Mouse (Mus musculus): Measurements from ENCODE around the gene Cyp2a22.
"Not testable (repeated sequence)": the region's sequence is repeated elsewhere in the genome, so short reads cannot be mapped to it uniquely, and the experiment has no call there.

Gene Cyp2a22

DNA sequence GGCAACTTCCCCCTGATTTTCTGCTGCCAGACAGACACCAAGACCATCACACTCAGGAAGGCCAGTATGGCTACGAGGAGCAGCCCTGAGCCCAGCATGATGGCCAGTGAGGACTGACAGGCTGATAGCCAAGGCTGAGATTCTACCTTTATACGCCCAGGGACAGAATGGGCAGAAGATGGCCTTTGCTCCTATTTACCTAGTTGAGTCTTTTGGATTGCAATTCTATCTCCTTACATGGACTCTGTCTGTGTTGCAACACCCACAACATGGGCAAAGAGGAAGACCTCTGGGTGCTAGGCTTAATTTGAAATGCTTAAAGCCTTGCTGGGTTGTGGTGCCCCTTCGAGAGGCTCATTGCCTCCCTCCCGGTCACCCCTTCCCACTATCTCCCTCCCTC lies at the start of gene Cyp2a22:
TSS of gene Cyp2a22 (minus strand) at position 123 of the 400 bp plus-strand sequence.
- no peak for DNase-seq (ENCODE audit: low spot score in 2 of 2)

DNA sequence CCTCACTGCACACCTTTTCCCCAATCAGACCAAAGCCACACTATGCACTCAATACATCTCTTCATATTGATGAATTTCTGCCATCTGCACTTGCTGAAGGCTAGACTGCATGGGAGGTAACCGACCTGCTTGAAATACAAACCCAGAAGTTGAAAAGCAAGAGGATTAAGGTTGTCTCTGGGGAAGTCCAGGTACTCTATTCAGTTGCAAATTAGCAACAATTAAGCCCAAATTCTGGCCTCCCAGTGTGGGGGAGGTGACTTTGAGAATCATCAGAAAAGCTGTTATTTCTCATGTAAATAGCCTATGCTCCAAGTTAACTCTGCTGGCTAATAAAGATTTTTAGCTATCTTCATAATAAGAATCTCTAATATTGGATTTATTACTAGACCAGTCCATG lies 44.0 kb upstream of the Cyp2a22 start:
- DNase-seq (ENCODE audit: low spot score in 2 of 2), result not testable (repeated sequence)

DNA sequence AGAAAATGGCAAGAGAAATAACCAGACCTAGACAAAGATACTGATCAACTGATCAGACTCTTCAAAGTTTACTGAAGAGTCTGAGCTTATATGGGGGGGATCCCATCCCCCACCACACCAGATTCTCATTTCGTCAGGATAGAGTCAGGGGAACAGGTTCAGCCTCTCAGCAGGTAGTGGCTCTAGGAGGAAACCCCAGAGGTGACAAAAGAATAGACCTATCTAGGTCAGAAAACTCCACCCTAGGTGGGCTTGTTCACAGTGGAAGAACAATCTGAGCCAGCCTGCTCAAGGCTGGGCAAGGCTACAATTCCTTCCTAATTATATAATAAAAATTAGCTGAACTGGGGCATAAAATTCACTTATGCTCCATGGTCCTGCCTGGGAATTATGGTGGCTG lies 43.4 kb upstream of the Cyp2a22 start:
- no peak for DNase-seq (ENCODE audit: low spot score in 2 of 2)

DNA sequence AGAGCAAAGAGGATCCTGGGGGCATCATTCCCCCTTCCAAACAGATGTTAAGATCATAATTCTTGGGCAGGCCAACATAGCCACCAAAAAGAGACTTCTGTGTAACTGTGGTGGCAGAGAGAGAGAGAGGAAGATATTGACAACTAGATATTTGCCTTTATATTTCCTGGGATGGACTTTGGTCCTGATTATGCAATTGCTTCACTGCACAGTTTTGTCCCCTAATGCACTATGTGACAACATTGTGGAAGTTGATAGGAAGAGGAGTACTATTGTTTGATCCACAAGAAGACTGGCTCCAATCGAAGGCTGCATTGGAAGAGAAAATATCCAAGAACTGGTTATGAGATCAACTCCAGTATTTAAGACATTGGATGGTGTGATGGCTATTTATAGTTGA lies 42.8 kb upstream of the Cyp2a22 start:
- not testable (repeated sequence) for DNase-seq (ENCODE audit: low spot score in 2 of 2)

DNA sequence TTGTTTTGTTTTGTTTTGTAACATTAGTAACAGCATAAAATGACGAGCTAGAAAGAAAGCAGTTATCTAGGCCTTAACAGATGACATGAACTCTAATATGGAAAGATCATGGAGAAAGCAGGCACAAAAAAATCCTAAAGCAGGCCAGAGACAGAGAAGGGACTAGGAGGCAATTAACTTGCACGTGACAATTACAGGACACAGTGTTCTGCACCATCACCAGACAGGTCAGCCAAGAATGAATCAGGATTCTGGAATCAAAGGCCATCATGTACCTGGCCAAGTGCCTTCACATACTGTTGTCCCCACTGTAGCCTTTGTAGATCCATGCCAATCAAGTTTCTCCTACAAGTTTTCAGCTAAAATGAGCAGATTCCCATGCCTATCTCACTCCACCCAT lies 42.3 kb upstream of the Cyp2a22 start:
- not testable (repeated sequence) for DNase-seq (ENCODE audit: low spot score in 2 of 2)

DNA sequence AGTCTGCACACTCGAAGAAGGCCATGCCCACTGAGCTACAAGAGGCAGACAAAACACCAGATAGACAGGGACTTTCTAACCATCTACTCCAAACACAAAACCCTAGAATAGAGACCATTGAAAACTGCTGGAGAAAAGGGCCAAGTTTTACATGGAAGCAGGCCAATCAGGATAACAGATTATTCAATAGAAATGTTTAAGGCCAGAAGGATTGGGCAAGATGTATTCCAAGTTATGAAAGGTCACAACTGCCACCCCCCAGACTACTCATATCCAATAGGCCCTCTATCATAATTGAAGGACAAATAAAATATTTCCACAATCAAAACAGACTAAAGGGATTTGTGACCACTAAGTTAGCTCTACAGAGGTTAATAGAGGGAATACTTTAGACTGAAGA lies 23.2 kb upstream of the Cyp2a22 start:
- not testable (repeated sequence) for DNase-seq (ENCODE audit: low spot score in 2 of 2)

DNA sequence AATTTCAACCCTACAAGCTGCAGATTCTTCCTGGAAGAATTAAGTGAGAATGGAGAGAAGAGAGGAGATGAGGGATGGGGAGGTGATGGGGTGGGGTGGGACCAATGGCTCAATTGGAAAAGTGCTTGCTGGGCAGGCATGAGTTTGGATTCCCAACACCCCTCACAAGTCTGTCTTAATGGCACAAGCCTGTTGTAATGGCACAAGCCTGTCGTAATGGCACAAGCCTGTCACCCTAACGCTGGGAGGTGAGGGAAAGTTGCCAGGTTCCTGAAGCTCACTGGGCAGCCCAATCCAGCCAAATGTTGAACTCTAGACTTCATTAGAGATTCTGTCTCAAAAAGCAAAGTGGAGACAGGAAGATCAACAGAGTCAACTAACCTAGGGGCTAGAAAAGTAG lies 14.1 kb upstream of the Cyp2a22 start:
- DNase-seq (ENCODE audit: low spot score in 2 of 2), result not testable (repeated sequence)

DNA sequence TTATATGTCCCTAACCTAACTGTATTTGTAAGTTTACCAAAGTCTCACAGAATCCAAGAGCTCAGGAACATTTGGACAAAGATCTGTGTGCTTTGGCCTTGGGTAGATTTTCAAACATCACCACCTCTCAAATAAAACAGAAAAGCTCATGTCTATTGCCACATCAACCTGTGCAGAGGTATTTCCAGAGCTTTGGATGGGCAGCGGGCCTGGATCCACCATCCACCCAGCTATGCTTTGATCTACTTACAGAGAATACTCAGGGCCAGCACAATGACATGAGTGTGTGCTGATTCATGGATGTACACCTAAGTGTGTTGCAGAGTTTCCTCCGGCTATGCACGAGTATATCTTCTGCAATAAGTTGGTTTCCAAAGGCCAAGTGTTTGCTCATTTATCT lies 13.5 kb upstream of the Cyp2a22 start:
- DNase-seq (ENCODE audit: low spot score in 2 of 2), result not testable (repeated sequence)

DNA sequence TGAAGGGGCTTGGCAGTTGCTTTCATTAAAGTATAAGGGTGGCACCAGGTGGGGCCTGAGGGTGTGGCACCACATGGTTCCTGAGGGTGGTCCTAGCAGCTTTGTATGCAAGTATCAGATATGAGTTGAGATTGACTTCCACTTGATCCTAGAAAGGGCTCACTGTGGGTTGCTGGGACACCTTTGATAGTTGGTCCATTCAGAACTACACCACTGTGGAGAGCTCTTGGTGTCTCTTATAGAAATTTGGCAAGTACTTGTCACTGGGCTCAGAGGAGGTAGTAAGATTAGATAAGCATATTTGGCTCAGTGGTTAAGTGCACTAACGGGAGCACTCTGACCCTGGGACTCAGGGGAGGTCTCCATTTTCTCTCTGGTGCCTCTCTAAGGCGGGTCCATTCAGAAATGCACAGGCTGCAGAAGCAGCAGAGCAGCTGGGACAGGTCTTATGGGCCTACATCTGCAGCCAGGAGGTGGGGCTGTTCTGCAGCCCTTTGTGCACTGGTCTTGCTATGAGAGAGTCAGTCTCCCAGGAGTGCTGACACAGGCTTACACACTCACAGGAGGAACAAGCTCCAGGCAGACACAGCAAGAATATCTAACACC lies 2.2 kb upstream of the Cyp2a22 start:
- DNase-seq (ENCODE audit: low spot score in 2 of 2), result not testable (repeated sequence)

DNA sequence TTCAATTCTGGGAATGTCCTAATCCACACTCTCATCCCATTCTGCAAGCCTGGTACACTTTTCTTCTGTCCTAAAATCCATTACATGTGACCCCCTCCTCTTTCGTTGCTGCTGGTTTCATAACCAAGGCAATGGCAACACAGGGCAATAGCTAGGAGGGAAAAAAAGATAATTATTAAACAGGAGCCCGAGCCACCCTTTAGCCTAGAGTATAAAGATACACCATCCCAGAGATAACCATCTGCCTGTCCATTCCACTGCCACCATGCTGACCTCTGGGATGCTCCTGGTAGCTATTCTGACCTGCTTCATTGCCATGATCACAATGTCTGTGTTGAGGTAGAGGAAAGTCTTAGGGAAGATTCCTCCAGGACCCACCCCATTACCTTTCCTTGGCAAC lies 22.1 kb downstream of the Cyp2a22 start:
- not testable (repeated sequence) for DNase-seq (ENCODE audit: low spot score in 2 of 2)
